ENCODE assay signal across 11 mouse cellular contexts in the genomic region with DNA sequence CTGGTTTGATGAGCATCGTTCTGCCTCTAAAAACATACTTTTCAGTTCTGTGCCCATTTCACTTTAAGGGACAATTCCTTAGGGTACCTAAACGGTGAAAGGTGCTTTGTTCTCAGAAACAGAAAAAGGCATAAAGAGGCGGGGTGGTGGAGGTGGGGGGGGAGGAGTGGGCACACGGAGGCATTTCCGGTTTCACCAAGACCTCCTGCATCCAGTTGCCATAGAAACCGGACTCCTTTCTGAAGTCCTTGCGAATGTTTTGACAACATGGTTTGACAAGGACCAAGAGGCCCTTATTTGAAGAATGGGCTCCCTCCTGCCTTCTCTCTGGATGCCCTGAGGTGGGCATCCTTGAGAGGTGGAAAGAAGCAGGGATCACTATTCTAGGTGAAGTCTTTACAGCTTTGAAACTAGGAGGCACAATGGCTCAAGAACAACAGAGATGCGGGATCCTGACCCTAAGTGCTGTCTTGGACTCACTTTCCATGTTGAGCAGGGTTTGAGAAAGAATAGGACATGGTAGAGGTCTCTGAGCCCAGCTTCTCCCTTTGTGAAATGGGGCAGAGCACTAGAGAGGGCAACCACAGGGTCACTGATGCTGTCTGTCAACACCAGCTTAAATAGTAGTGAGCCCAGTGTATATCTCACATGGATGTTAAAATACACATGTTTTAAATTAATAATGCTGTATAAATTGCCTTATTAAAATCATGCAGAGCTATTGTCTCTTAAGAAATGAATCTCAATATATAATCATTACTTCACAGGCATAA. TPM values are rescaled to one million over a fixed set of nuclear protein-coding genes. Genes with fewer than 3 reads are reported as not detected.
A peak's percentile ranks its signal among the peaks of the same experiment; 100 is the strongest.
DNase-seq lines count a peak whose midpoint lies in the region; ATAC-seq lines count a peak whose summit lies in the region.
"Had no signal": no experiment of that assay in that cellular context is flagged by ENCODE, and none has a peak within 500 bp of the region (broad histone marks: within the 10 kb centered on the region; RNA-seq: fewer than 3 reads in every experiment).

No protein-coding gene starts in this region.

- ATAC-seq in embryonic facial prominence, embryonic 14.5 days (ENCODE audit: low read depth), result no peak
- peak; percentile 65; the same call in 1 of the 2 replicates for ATAC-seq in hindbrain, embryonic 15.5 days (ENCODE audit: low FRiP score, low read depth)
- peak; percentile 86 for ATAC-seq in midbrain, embryonic 16.5 days
- no peak for ATAC-seq in heart, embryonic 11.5 days (replicated peaks; ENCODE audit: insufficient number of reproducible peaks, low FRiP score, low TSS enrichment)

- intact Hi-C loops in heart, postnatal 10 days (cut with DNase I), result no loop called here

- H3K4me1 ChIP-seq in embryonic facial prominence, embryonic 14.5 days (ENCODE audit: control insufficient read depth, insufficient read depth, low read length), result no peaks in the 10 kb centered on the region
- 0 out of 2 replicates have a peak, but pooled peaks cover 3% of the 10 kb centered on the region for H3K4me1 ChIP-seq in hindbrain, embryonic 15.5 days (replicated peaks)
- peaks cover 4% of the 10 kb centered on the region; the same call in 1 of the 2 replicates for H3K4me1 ChIP-seq in midbrain, embryonic 16.5 days (ENCODE audit: control insufficient read depth, insufficient read depth, low read length)
- H3K4me1 ChIP-seq in heart, embryonic 11.5 days (ENCODE audit: control insufficient read depth, insufficient read depth, low read length), result no peaks in the 10 kb centered on the region
- H3K4me1 ChIP-seq: megakaryocyte, embryonic 14.5 days had no signal

- no peaks in the 10 kb centered on the region for H3K27me3 ChIP-seq in embryonic facial prominence, embryonic 14.5 days (replicated peaks; ENCODE audit: control insufficient read depth, insufficient read depth, low read length)
- H3K27me3 ChIP-seq in hindbrain, embryonic 15.5 days, result no peaks in the 10 kb centered on the region
- H3K27me3 ChIP-seq in midbrain, embryonic 16.5 days (ENCODE audit: control insufficient read depth, insufficient read depth, low read depth, low read length), result no peaks in the 10 kb centered on the region
- no peaks in the 10 kb centered on the region for H3K27me3 ChIP-seq in heart, embryonic 11.5 days (ENCODE audit: control insufficient read depth, insufficient read depth, low read length)

- no peaks in the 10 kb centered on the region for H3K9me3 ChIP-seq in embryonic facial prominence, embryonic 14.5 days (ENCODE audit: control insufficient read depth, low read length)
- H3K9me3 ChIP-seq in hindbrain, embryonic 15.5 days, result no peaks in the 10 kb centered on the region
- no peaks in the 10 kb centered on the region for H3K9me3 ChIP-seq in midbrain, embryonic 16.5 days (replicated peaks; ENCODE audit: control insufficient read depth, low read length, poor library complexity, severe bottlenecking)
- no peaks in the 10 kb centered on the region for H3K9me3 ChIP-seq in heart, embryonic 11.5 days (replicated peaks; ENCODE audit: control insufficient read depth, low read length)
- H3K9me3 ChIP-seq: megakaryocyte, embryonic 14.5 days had no signal

- H3K9ac ChIP-seq in embryonic facial prominence, embryonic 14.5 days (ENCODE audit: low read depth, low read length), result no peak overlapping the region
- H3K9ac ChIP-seq in hindbrain, embryonic 15.5 days, result 0 out of 2 replicates have a peak overlapping the region, but pooled peaks have one; percentile 19
- H3K9ac ChIP-seq in midbrain, embryonic 16.5 days (ENCODE audit: low read depth, low read length), result 0 out of 2 replicates have a peak overlapping the region, but pooled peaks have one; percentile 25
- no peak overlapping the region for H3K9ac ChIP-seq in heart, embryonic 11.5 days (ENCODE audit: low read depth, low read length)

- 24% methylated on average over 8 of the region's 8 CpGs for WGBS in embryonic facial prominence, embryonic 14.5 days
- WGBS in hindbrain, embryonic 15.5 days, result 25% methylated on average over 8 of the region's 8 CpGs
- 30% methylated on average over 8 of the region's 8 CpGs for WGBS in midbrain, embryonic 16.5 days
- 42% methylated on average over 8 of the region's 8 CpGs for WGBS in heart, embryonic 11.5 days (ENCODE audit: insufficient replicate concordance)

- H3K36me3 ChIP-seq in embryonic facial prominence, embryonic 14.5 days (ENCODE audit: control insufficient read depth, insufficient read depth, low read length), result no peaks in the 10 kb centered on the region
- no peaks in the 10 kb centered on the region for H3K36me3 ChIP-seq in hindbrain, embryonic 15.5 days
- no peaks in the 10 kb centered on the region for H3K36me3 ChIP-seq in midbrain, embryonic 16.5 days (ENCODE audit: control insufficient read depth, insufficient read depth, low read length)
- H3K36me3 ChIP-seq in heart, embryonic 11.5 days (ENCODE audit: control insufficient read depth, insufficient read depth, low read length), result no peaks in the 10 kb centered on the region

- H3K4me2 ChIP-seq in embryonic facial prominence, embryonic 14.5 days (ENCODE audit: low read depth, low read length), result peak overlapping the region; percentile 24; the same call in 1 of the 2 replicates
- H3K4me2 ChIP-seq in hindbrain, embryonic 15.5 days, result peak overlapping the region; percentile 43
- H3K4me2 ChIP-seq in midbrain, embryonic 16.5 days (ENCODE audit: low read length), result peak overlapping the region; percentile 45
- H3K4me2 ChIP-seq in heart, embryonic 11.5 days, result no peak overlapping the region
- H3K4me2 ChIP-seq: liver, embryonic 11.5 days had no signal

- H3K27ac ChIP-seq in embryonic facial prominence, embryonic 14.5 days (replicated peaks; ENCODE audit: low read depth, low read length), result no peak overlapping the region
- peak overlapping the region; percentile 78 for H3K27ac ChIP-seq in hindbrain, embryonic 15.5 days (replicated peaks)
- peak overlapping the region; percentile 78 for H3K27ac ChIP-seq in midbrain, embryonic 16.5 days (ENCODE audit: low read length)
- H3K27ac ChIP-seq in heart, embryonic 11.5 days (ENCODE audit: low read depth, low read length), result no peak overlapping the region
- H3K27ac ChIP-seq: stomach, postnatal 0 days had no signal

- DNase-seq in brain, adult 2 months (ENCODE audit: low read depth, low spot score), result peak; percentile 22
- no peak for DNase-seq in embryonic facial prominence, embryonic 14.5 days (ENCODE audit: low spot score)
- no peak for DNase-seq in spleen, postnatal 14 days (ENCODE audit: low spot score in 2 of 2)
- no peak for DNase-seq in layer of hippocampus, postnatal 36 days
- no peak for DNase-seq in heart, postnatal 10 days

- H3K4me3 ChIP-seq in embryonic facial prominence, embryonic 14.5 days (ENCODE audit: low read depth, low read length), result no peak overlapping the region
- 0 out of 2 replicates have a peak overlapping the region, but pooled peaks have one; percentile 7 for H3K4me3 ChIP-seq in hindbrain, embryonic 15.5 days
- H3K4me3 ChIP-seq in midbrain, embryonic 16.5 days (ENCODE audit: low read depth, low read length), result peak overlapping the region; percentile 20
- H3K4me3 ChIP-seq in heart, embryonic 11.5 days (ENCODE audit: low read depth, low read length), result no peak overlapping the region
- H3K4me3 ChIP-seq: megakaryocyte, embryonic 14.5 days had no signal

RNA-seq across cellular contexts. Expression of gene Bex3, which starts 43.9 kb away (rescaled TPM):
- 391 and 421 TPM in 2 replicates for polyA plus RNA-seq in embryonic facial prominence, embryonic 14.5 days (2014; fragmentation: Nextera tagmentation; extraction: Ambion mirVana)
- polyA plus RNA-seq in hindbrain, embryonic 15.5 days (2015; fragmentation: Nextera tagmentation; extraction: Ambion mirVana), result 743 and 769 TPM in 2 replicates
- 692 and 737 TPM in 2 replicates for polyA plus RNA-seq in midbrain, embryonic 16.5 days (2015; fragmentation: Nextera tagmentation; extraction: Ambion mirVana)
- 780 and 783 TPM in 2 replicates for polyA plus RNA-seq in heart, embryonic 11.5 days (2014; fragmentation: Nextera tagmentation; extraction: Ambion mirVana)
- total RNA-seq in layer of hippocampus, postnatal 36 days (2021), result 100 to 1,000 TPM; 288 to 298 TPM
- 10 to 100 TPM; 84.6 to 84.9 TPM for total RNA-seq in heart, postnatal 10 days (2021)

Comparison
In these comparisons a context has a peak if more than half of its experiments do, and no peak if none do; other contexts are left out.
1. ATAC-seq: peak in hindbrain, embryonic 15.5 days (single experiment) and midbrain, embryonic 16.5 days (single experiment); none in embryonic facial prominence, embryonic 14.5 days (single experiment) and heart, embryonic 11.5 days (single experiment).
2. H3K27ac ChIP-seq: peak in hindbrain, embryonic 15.5 days (single experiment) and midbrain, embryonic 16.5 days (single experiment); none in embryonic facial prominence, embryonic 14.5 days (single experiment) and heart, embryonic 11.5 days (single experiment).
3. H3K4me3 ChIP-seq: peak in hindbrain, embryonic 15.5 days (single experiment) and midbrain, embryonic 16.5 days (single experiment); none in embryonic facial prominence, embryonic 14.5 days (single experiment) and heart, embryonic 11.5 days (single experiment).
4. H3K9ac ChIP-seq: peak in hindbrain, embryonic 15.5 days (single experiment) and midbrain, embryonic 16.5 days (single experiment); none in embryonic facial prominence, embryonic 14.5 days (single experiment) and heart, embryonic 11.5 days (single experiment).